Mouse (Mus musculus): ENCODE measurements at regions not wholly inside any gene's neighbourhood (a gene's known extent, or its start where the extent isn't known, plus 50 kb on each side); places are given as distances from the start of the nearest gene placed in this dataset.

DNA sequence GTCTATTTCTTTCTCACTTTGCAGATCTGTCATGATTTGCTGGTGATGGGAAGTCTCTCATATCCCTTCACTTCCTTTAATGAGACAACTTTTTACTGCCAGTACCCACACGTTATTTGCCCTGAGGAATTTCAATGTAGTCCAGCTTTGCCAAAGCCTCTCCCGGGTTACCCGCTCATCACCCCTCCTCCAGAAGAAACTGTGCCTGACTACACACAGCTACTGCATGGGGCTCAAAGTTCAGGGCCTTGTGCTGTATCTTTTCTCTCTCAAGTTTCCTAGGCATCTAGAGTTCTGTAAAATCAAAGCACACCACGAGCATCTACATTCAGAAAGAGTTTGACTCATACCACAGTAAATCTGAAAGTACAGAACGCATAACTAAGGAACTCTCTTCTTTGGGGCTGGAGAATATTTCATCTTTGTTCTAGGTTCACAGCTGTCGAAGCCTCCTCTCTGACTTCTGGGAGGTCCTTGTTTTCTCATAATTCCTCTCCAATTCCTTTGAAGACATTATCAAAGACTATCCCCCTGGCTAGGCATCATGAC lies 328.4 kb upstream of the Tmc3 start:
- WGBS = 88% methylated on average over 6 of the region's 6 CpGs
- no peak overlapping the region for H3K4me3 ChIP-seq (ENCODE audit: control insufficient read depth, insufficient read depth, low read length)
- H3K4me1 ChIP-seq (replicated peaks; ENCODE audit: control insufficient read depth, insufficient read depth, low read length) = no peaks in the 10 kb centered on the region
- DNase-seq = no peak
- no peak overlapping the region for H3K27ac ChIP-seq (ENCODE audit: control insufficient read depth, insufficient read depth, low read length)
- no peaks in the 10 kb centered on the region for H3K36me3 ChIP-seq (ENCODE audit: control insufficient read depth, insufficient read depth, low read length)
- TF ChIP-seq CTCF (IDR thresholded peaks at IDR 0.05; ENCODE audit: borderline replicate concordance, control insufficient read depth, extremely low read depth, insufficient read depth, low read length, poor library complexity) (no peak), POLR2A (IDR thresholded peaks at IDR 0.05; ENCODE audit: control insufficient read depth, extremely low read depth, insufficient read depth, low read length, poor library complexity) (no peak)
- H3K27me3 ChIP-seq (ENCODE audit: control insufficient read depth, insufficient read depth, low read length) = no peaks in the 10 kb centered on the region

DNA sequence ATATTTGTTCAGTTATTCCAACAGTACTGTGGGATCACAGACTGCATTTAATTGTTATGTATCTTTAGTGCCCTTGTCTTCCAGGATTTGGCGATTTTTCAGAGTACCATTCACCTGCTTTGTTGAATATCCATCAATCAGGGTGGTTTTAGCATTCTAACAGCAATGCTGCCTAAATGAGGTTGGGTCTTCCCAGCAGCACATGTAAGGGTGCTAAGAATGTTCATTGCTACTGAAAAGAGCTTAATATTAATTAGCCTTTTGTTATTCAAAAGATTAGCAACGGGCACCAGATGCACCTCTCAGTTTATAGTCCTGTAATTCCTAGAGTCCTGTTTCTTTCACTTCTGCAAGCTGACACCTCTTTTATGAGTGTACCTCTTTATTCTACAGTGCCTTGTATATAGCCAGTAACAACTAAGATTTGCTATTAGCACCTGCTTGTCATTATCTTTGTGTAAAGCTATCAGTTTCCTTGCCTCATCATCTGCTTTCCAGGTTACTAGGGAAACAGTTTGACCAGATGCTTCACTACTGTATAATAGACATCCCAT lies 326.3 kb upstream of the Tmc3 start:
- DNase-seq = no peak
- H3K27me3 ChIP-seq (ENCODE audit: control insufficient read depth, insufficient read depth, low read length) = no peaks in the 10 kb centered on the region
- H3K36me3 ChIP-seq (ENCODE audit: control insufficient read depth, insufficient read depth, low read length) = no peaks in the 10 kb centered on the region

DNA sequence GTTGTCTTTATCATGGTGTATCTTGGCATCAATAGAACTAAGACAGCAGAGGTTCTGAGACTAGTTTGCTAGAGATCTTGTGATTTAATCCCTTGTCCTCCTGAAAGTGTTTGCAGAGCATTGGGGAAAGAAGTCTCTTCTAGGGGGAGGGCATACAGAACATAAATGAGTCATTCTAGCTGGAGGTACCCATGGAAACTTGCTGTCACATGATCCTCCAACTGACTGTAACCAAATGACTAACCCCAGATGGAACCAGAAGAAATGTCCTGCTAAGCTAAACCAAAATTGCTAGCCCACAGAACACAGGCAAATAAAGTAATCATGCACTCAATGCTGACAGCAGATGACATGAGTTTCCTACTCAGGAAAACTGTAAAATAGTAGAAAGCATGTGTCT lies 323.2 kb upstream of the Tmc3 start:
- Histone ChIP-seq H3K27me3 (ENCODE audit: control insufficient read depth, insufficient read depth, low read length) (no peaks in the 10 kb centered on the region), H3K36me3 (ENCODE audit: control insufficient read depth, insufficient read depth, low read length) (no peaks in the 10 kb centered on the region), H3K4me3 (ENCODE audit: control insufficient read depth, insufficient read depth, low read length) (no peak overlapping the region), H3K4me1 (replicated peaks; ENCODE audit: control insufficient read depth, insufficient read depth, low read length) (no peaks in the 10 kb centered on the region), H3K27ac (ENCODE audit: control insufficient read depth, insufficient read depth, low read length) (no peak overlapping the region)
- no peak for DNase-seq
- TF ChIP-seq CTCF (IDR thresholded peaks at IDR 0.05; ENCODE audit: borderline replicate concordance, control insufficient read depth, extremely low read depth, insufficient read depth, low read length, poor library complexity) (no peak), POLR2A (IDR thresholded peaks at IDR 0.05; ENCODE audit: control insufficient read depth, extremely low read depth, insufficient read depth, low read length, poor library complexity) (no peak)

More for the DNA sequence above, 326.3 kb upstream of the Tmc3 start:
- no peak overlapping the region for H3K27ac ChIP-seq (ENCODE audit: control insufficient read depth, insufficient read depth, low read length)
- H3K4me3 ChIP-seq (ENCODE audit: control insufficient read depth, insufficient read depth, low read length) = no peak overlapping the region
- no peaks in the 10 kb centered on the region for H3K4me1 ChIP-seq (replicated peaks; ENCODE audit: control insufficient read depth, insufficient read depth, low read length)
- TF ChIP-seq POLR2A (IDR thresholded peaks at IDR 0.05; ENCODE audit: control insufficient read depth, extremely low read depth, insufficient read depth, low read length, poor library complexity) (no peak), CTCF (IDR thresholded peaks at IDR 0.05; ENCODE audit: borderline replicate concordance, control insufficient read depth, extremely low read depth, insufficient read depth, low read length, poor library complexity) (no peak)
- WGBS = 86% methylated on average over 2 of the region's 2 CpGs

DNA sequence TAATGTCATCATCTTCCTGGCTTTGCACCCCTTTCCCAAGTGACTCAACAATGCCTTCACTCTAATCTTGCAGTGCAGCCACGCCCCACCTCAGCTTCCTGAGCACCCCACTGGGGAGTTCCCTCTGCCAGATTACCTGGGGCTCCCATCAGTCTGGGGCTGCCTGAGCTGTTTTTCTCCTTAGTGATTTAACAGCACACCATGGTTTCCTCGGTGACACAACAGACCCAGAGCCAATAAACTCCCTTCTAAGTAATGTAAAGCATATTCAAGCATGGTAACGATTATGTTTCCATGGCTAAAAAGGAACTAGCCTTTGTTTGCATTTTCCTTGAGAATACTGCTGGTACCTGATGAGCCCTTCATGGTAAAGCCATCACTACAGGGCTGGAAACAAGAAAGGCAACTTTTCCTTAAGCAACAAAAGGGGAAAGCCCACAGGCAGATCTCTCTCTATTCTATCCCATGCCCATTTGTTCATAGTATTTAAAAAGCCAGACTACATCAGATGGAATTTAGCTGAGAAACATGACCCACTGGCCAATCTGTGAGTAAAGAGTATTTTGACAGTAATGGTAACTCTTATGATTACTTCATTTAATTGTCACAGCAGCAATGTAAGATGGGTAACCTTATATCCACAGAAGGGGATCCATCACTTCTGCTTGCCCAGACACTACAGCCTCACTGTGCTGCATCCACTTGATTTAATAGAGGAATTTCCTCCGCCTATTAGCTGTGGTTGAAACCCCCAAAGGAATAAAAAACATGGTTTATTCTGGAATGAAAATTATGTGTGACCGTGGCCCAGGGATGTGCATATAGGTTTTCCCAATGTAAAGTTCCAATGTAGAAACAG lies 294.6 kb upstream of the Tmc3 start:
- Histone ChIP-seq H3K27me3 (ENCODE audit: control insufficient read depth, insufficient read depth, low read length) (no peaks in the 10 kb centered on the region), H3K4me1 (replicated peaks; ENCODE audit: control insufficient read depth, insufficient read depth, low read length) (no peaks in the 10 kb centered on the region), H3K36me3 (ENCODE audit: control insufficient read depth, insufficient read depth, low read length) (no peaks in the 10 kb centered on the region), H3K27ac (ENCODE audit: control insufficient read depth, insufficient read depth, low read length) (no peak overlapping the region), H3K4me3 (ENCODE audit: control insufficient read depth, insufficient read depth, low read length) (no peak overlapping the region)
- TF ChIP-seq CTCF (IDR thresholded peaks at IDR 0.05; ENCODE audit: borderline replicate concordance, control insufficient read depth, extremely low read depth, insufficient read depth, low read length, poor library complexity) = no peak
- no peak for TF ChIP-seq POLR2A (IDR thresholded peaks at IDR 0.05; ENCODE audit: control insufficient read depth, extremely low read depth, insufficient read depth, low read length, poor library complexity)
- whole genome bisulfite sequencing = 60% methylated on average over 5 of the region's 5 CpGs
- no peak for DNase-seq

DNA sequence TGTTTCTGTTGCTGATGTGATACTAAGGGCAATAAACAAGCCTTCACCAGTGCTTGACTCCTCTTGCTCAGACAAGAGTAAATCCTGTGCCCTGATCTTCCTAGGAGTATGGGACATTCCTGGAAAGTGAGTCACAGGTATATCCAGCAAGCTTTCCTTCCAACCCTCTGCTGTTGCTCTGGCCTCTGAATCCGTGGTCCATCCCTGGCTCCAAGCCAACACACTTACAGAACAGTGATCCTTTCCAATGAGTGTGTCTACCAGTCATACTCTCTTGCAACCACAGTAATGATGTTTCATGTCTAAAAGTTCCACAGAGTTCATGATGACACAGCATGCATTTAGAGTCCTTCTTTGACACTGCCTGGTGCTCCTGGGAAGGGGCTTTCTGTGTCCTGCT lies 277.6 kb upstream of the Tmc3 start:
- H3K4me1 ChIP-seq (replicated peaks; ENCODE audit: control insufficient read depth, insufficient read depth, low read length) = no peaks in the 10 kb centered on the region
- no peak for DNase-seq
- no peak for TF ChIP-seq POLR2A (IDR thresholded peaks at IDR 0.05; ENCODE audit: control insufficient read depth, extremely low read depth, insufficient read depth, low read length, poor library complexity)
- TF ChIP-seq CTCF (IDR thresholded peaks at IDR 0.05; ENCODE audit: borderline replicate concordance, control insufficient read depth, extremely low read depth, insufficient read depth, low read length, poor library complexity) = no peak
- H3K27ac ChIP-seq (ENCODE audit: control insufficient read depth, insufficient read depth, low read length) = no peak overlapping the region
- no peaks in the 10 kb centered on the region for H3K36me3 ChIP-seq (ENCODE audit: control insufficient read depth, insufficient read depth, low read length)
- WGBS = 54% methylated on average over 1 of the region's 1 CpGs
- no peak overlapping the region for H3K4me3 ChIP-seq (ENCODE audit: control insufficient read depth, insufficient read depth, low read length)
- H3K27me3 ChIP-seq (ENCODE audit: control insufficient read depth, insufficient read depth, low read length) = no peaks in the 10 kb centered on the region

DNA sequence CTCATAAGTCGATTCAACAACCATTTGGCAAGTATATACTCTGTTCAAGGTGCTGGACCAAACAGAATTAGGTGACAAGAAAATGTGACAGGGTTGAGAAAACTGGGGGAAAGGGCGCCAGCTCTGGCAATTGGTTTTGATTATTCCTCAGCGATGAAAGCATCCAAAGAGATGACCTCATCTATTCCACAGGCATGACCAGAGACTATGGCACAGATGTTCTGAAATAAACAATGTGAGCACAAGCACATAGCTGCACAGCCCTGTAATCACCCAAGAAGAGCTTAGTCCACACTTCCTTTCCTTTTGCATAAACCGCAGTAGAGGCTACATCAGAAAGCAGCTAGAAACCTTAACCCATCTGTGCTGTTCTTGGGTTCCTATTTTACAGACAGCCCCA lies 272.6 kb upstream of the Tmc3 start:
- H3K36me3 ChIP-seq (ENCODE audit: control insufficient read depth, insufficient read depth, low read length) = no peaks in the 10 kb centered on the region
- no peak for DNase-seq
- H3K4me1 ChIP-seq (replicated peaks; ENCODE audit: control insufficient read depth, insufficient read depth, low read length) = no peaks in the 10 kb centered on the region
- H3K27ac ChIP-seq (ENCODE audit: control insufficient read depth, insufficient read depth, low read length) = no peak overlapping the region
- no peak overlapping the region for H3K4me3 ChIP-seq (ENCODE audit: control insufficient read depth, insufficient read depth, low read length)
- WGBS = 80% methylated on average over 4 of the region's 4 CpGs
- TF ChIP-seq POLR2A (IDR thresholded peaks at IDR 0.05; ENCODE audit: control insufficient read depth, extremely low read depth, insufficient read depth, low read length, poor library complexity) (no peak), CTCF (IDR thresholded peaks at IDR 0.05; ENCODE audit: borderline replicate concordance, control insufficient read depth, extremely low read depth, insufficient read depth, low read length, poor library complexity) (no peak)
- no peaks in the 10 kb centered on the region for H3K27me3 ChIP-seq (ENCODE audit: control insufficient read depth, insufficient read depth, low read length)
